Mouse (Mus musculus) A20 (cell line): ENCODE measurements around the gene Asap3.

Experiments used
- DNase-seq: peaks from one replicate; pipeline ENCODE4 v3.0.0-alpha.2; 2011; ENCODE audit warnings: low read depth, low spot score

Asap3 gene

DNA sequence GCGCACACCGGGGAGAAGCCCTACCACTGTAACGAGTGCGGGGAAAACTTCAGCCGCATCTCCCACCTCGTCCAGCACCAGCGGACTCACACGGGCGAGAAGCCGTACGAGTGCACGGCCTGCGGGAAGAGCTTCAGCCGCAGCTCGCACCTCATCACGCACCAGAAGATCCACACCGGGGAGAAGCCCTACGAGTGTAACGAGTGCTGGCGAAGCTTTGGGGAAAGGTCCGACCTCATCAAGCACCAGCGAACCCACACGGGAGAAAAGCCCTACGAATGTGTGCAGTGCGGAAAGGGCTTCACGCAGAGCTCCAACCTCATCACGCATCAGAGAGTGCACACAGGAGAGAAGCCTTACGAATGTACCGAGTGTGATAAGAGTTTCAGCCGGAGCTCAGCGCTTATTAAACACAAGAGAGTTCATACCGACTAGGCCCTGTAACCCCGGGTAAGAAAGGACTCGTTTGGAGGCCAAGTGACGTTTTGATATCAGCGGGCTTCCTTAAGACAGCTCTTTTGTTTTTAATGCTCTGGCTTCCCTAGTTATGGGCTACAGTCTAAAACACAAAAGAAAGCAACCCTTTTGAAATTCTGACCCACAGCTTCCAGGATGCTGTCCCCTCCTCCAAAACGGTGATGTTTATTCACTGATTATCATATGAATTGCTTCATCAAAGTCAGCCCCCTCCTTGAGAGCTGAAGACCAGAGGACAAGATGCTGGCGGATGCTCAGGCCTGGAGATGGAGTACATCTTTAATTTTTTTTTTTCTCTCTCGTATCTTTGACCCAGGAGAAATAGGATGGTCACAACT is 84.8 kb downstream of the Asap3 start:
- no peak for DNase-seq

DNA sequence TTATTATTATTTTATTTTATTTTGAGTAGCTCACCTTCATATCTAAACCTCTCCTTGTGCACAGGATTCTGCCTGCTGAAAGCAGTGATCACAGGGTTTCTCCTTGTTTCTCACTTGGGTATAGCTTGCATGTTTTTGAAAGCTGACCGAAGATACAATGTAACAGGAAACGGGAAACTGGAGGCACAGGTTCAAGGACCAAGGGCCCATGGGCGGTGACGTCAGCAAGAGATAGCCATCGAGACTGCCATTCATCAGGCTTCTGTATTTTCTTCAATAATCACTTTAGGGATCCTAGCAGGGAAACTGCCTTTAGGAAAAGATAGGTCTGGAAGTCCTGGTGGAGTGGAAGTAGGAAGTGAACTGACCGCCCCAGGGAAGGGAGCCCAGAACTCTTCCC is 85.5 kb downstream of the Asap3 start:
- DNase-seq = no peak
